Mouse (Mus musculus) hindbrain, embryonic 12.5 days (tissue): ENCODE data around the gene Ssbp3. TPM values are rescaled to one million over a fixed set of nuclear protein-coding genes. Genes with fewer than 3 reads are reported as not detected.

Experiments used
- ATAC-seq: fragments of 200-750 bp; cut with Nextera tagmentation; 2 replicates; pipeline ENCODE4 v1.8.0; 2017; ENCODE audit warnings: moderate TSS enrichment; ENCODE audit not compliant: low FRiP score
- H3K27ac ChIP-seq: fragments of 300-500 bp; sonication (generic); 2 replicates; pipeline ENCODE4 v1.5.1; 2016; ENCODE audit warnings: mild to moderate bottlenecking
- H3K27me3 ChIP-seq: fragments of 300-500 bp; sonication (generic); 2 replicates; pipeline ENCODE4 v1.6.1; 2016; ENCODE audit warnings: mild to moderate bottlenecking
- H3K36me3 ChIP-seq: fragments of 300-500 bp; sonication (generic); 2 replicates; pipeline ENCODE4 v1.6.1; 2016; ENCODE audit warnings: mild to moderate bottlenecking
- H3K4me1 ChIP-seq: fragments of 300-500 bp; sonication (generic); 2 replicates; pipeline ENCODE4 v1.6.1; 2016
- H3K4me2 ChIP-seq: fragments of 300-500 bp; sonication (generic); replicated peaks from 2 replicates; pipeline ENCODE4 v1.6.1; 2016; ENCODE audit warnings: mild to moderate bottlenecking
- H3K4me3 ChIP-seq: fragments of 300-500 bp; sonication (generic); 2 replicates; pipeline ENCODE4 v1.5.1; 2016; ENCODE audit warnings: mild to moderate bottlenecking
- H3K9ac ChIP-seq: fragments of 300-500 bp; sonication (generic); 2 replicates; pipeline ENCODE4 v1.6.1; 2016; ENCODE audit warnings: mild to moderate bottlenecking, moderate library complexity
- H3K9me3 ChIP-seq: fragments of 300-500 bp; sonication (generic); replicated peaks from 2 replicates; pipeline ENCODE4 v1.6.1; 2016; ENCODE audit warnings: mild to moderate bottlenecking
- WGBS: fragments of 180-500 bp; shearing (Covaris S2); methylation state at CpG from one replicate; pipeline ENCODE4 v1.1.7; 2016; 5-methylcytosine and 5-hydroxymethylcytosine counted together
- polyA plus RNA-seq: library from polyadenylated mRNA; unstranded; fragments of >200 nt; fragmentation: Nextera tagmentation; extraction: Ambion mirVana; gene quantifications from 2 replicates; pipeline ENCODE4 v1.2.1, GENCODE M21; 2016

The Ssbp3 gene
- polyA plus RNA-seq, 1 experiment from 2014 or later = 285 TPM

GRCm38 (mm10) chr4:106939223-106939918 is 28.9 kb downstream of the Ssbp3 start:
- 8% methylated on average over 6 of the region's 6 CpGs for WGBS
- no peaks in the 10 kb centered on the region for H3K27me3 ChIP-seq
- H3K9me3 ChIP-seq = no peaks in the 10 kb centered on the region
- no peak overlapping the region for H3K4me3 ChIP-seq
- peak overlapping the region; percentile 44 for H3K9ac ChIP-seq
- peak; percentile 84 for ATAC-seq
- peak overlapping the region; percentile 87 for H3K27ac ChIP-seq
- peak overlapping the region; percentile 33 for H3K4me2 ChIP-seq
- H3K4me1 ChIP-seq = peaks cover 98% of the 10 kb centered on the region
- H3K36me3 ChIP-seq = peaks cover 8% of the 10 kb centered on the region; the same call in 1 of the 2 replicates

- 0 out of 2 replicates have a peak, but pooled peaks cover 4% of the 10 kb centered on the region for H3K36me3 ChIP-seq
- no peak for ATAC-seq
- H3K9me3 ChIP-seq = no peaks in the 10 kb centered on the region
- peak overlapping the region; percentile 87 for H3K27ac ChIP-seq
- peak overlapping the region; percentile 33 for H3K4me2 ChIP-seq
- WGBS = 45% methylated on average over 4 of the region's 4 CpGs
- peaks cover 98% of the 10 kb centered on the region for H3K4me1 ChIP-seq
- H3K27me3 ChIP-seq = no peaks in the 10 kb centered on the region
- H3K4me3 ChIP-seq = no peak overlapping the region
- H3K9ac ChIP-seq = peak overlapping the region; percentile 44
Observed at GRCm38 (mm10) chr4:106939919-106940227, 29.4 kb downstream of the Ssbp3 start.

- H3K4me3 ChIP-seq = no peak overlapping the region
- peak overlapping the region; percentile 9; the same call in 1 of the 2 replicates for H3K9ac ChIP-seq
- H3K27ac ChIP-seq = peak overlapping the region; percentile 3; the same call in 1 of the 2 replicates
- 58% methylated on average over 6 of the region's 6 CpGs for WGBS
- no peaks in the 10 kb centered on the region for H3K9me3 ChIP-seq
- ATAC-seq = no peak
- H3K4me1 ChIP-seq = peaks cover 92% of the 10 kb centered on the region
- no peaks in the 10 kb centered on the region for H3K27me3 ChIP-seq
- H3K4me2 ChIP-seq = peak overlapping the region; percentile 15; the same call in 1 of the 2 replicates
- 0 out of 2 replicates have a peak, but pooled peaks cover 4% of the 10 kb centered on the region for H3K36me3 ChIP-seq
Observed at GRCm38 (mm10) chr4:106940945-106941344, 30.4 kb downstream of the Ssbp3 start.

GRCm38 (mm10) chr4:106941475-106941874 is 31.0 kb downstream of the Ssbp3 start:
- Histone ChIP-seq H3K4me1 (peaks cover 90% of the 10 kb centered on the region), H3K4me3 (no peak overlapping the region), H3K4me2 (no peak overlapping the region), H3K9me3 (no peaks in the 10 kb centered on the region), H3K36me3 (0 out of 2 replicates have a peak, but pooled peaks cover 4% of the 10 kb centered on the region), H3K27ac (no peak overlapping the region), H3K9ac (peak overlapping the region; percentile 9; the same call in 1 of the 2 replicates), H3K27me3 (no peaks in the 10 kb centered on the region)
- no peak for ATAC-seq

GRCm38 (mm10) chr4:106942491-106942890 is 32.0 kb downstream of the Ssbp3 start:
- H3K27ac ChIP-seq = no peak overlapping the region
- H3K9me3 ChIP-seq = no peaks in the 10 kb centered on the region
- ATAC-seq = no peak
- no peak overlapping the region for H3K4me3 ChIP-seq
- H3K36me3 ChIP-seq = 0 out of 2 replicates have a peak, but pooled peaks cover 4% of the 10 kb centered on the region
- no peaks in the 10 kb centered on the region for H3K27me3 ChIP-seq
- H3K9ac ChIP-seq = no peak overlapping the region
- H3K4me1 ChIP-seq = peaks cover 89% of the 10 kb centered on the region
- H3K4me2 ChIP-seq = no peak overlapping the region
- WGBS = 96% methylated on average over 4 of the region's 4 CpGs

- H3K36me3 ChIP-seq = 0 out of 2 replicates have a peak, but pooled peaks cover 4% of the 10 kb centered on the region
- H3K27me3 ChIP-seq = no peaks in the 10 kb centered on the region
- H3K4me3 ChIP-seq = no peak overlapping the region
- no peaks in the 10 kb centered on the region for H3K9me3 ChIP-seq
- WGBS = 79% methylated on average over 2 of the region's 2 CpGs
- H3K4me1 ChIP-seq = peaks cover 87% of the 10 kb centered on the region
- no peak overlapping the region for H3K4me2 ChIP-seq
- H3K9ac ChIP-seq = no peak overlapping the region
- H3K27ac ChIP-seq = no peak overlapping the region
- ATAC-seq = no peak
Observed at GRCm38 (mm10) chr4:106943627-106944026, 33.1 kb downstream of the Ssbp3 start.

- Histone ChIP-seq H3K9me3 (no peaks in the 10 kb centered on the region), H3K4me3 (no peak overlapping the region), H3K9ac (no peak overlapping the region), H3K4me1 (peaks cover 87% of the 10 kb centered on the region), H3K4me2 (no peak overlapping the region), H3K27me3 (no peaks in the 10 kb centered on the region), H3K27ac (no peak overlapping the region), H3K36me3 (0 out of 2 replicates have a peak, but pooled peaks cover 4% of the 10 kb centered on the region)
- ATAC-seq = no peak
- 83% methylated on average over 3 of the region's 3 CpGs for WGBS
Observed at GRCm38 (mm10) chr4:106944898-106945297, 34.4 kb downstream of the Ssbp3 start.

- no peak overlapping the region for H3K27ac ChIP-seq
- no peak overlapping the region for H3K4me3 ChIP-seq
- 79% methylated on average over 3 of the region's 3 CpGs for WGBS
- H3K9me3 ChIP-seq = no peaks in the 10 kb centered on the region
- H3K4me1 ChIP-seq = peaks cover 83% of the 10 kb centered on the region
- 0 out of 2 replicates have a peak, but pooled peaks cover under 1% of the 10 kb centered on the region for H3K36me3 ChIP-seq
- no peak for ATAC-seq
- H3K27me3 ChIP-seq = no peaks in the 10 kb centered on the region
- no peak overlapping the region for H3K9ac ChIP-seq
- no peak overlapping the region for H3K4me2 ChIP-seq
Observed at GRCm38 (mm10) chr4:106947741-106948140, 37.2 kb downstream of the Ssbp3 start.

- no peak for ATAC-seq
- Histone ChIP-seq H3K9me3 (no peaks in the 10 kb centered on the region), H3K9ac (no peak overlapping the region), H3K4me2 (no peak overlapping the region), H3K27me3 (no peaks in the 10 kb centered on the region), H3K4me1 (peaks cover 82% of the 10 kb centered on the region), H3K27ac (no peak overlapping the region), H3K4me3 (no peak overlapping the region), H3K36me3 (0 out of 2 replicates have a peak, but pooled peaks cover 4% of the 10 kb centered on the region)
- WGBS = 72% methylated on average over 7 of the region's 7 CpGs
Observed at GRCm38 (mm10) chr4:106948546-106948945, 38.0 kb downstream of the Ssbp3 start.

GRCm38 (mm10) chr4:106949200-106949599 is 38.7 kb downstream of the Ssbp3 start:
- Histone ChIP-seq H3K4me2 (no peak overlapping the region), H3K4me1 (peaks cover 82% of the 10 kb centered on the region), H3K9me3 (no peaks in the 10 kb centered on the region), H3K27me3 (no peaks in the 10 kb centered on the region), H3K36me3 (0 out of 2 replicates have a peak, but pooled peaks cover 4% of the 10 kb centered on the region), H3K9ac (no peak overlapping the region), H3K4me3 (no peak overlapping the region), H3K27ac (no peak overlapping the region)
- no peak for ATAC-seq
- WGBS = 53% methylated on average over 6 of the region's 6 CpGs

GRCm38 (mm10) chr4:106950801-106951200 is 40.3 kb downstream of the Ssbp3 start:
- Histone ChIP-seq H3K4me3 (no peak overlapping the region), H3K4me2 (no peak overlapping the region), H3K27me3 (no peaks in the 10 kb centered on the region), H3K36me3 (0 out of 2 replicates have a peak, but pooled peaks cover 4% of the 10 kb centered on the region), H3K9me3 (no peaks in the 10 kb centered on the region), H3K9ac (no peak overlapping the region), H3K27ac (peak overlapping the region; percentile 55), H3K4me1 (peaks cover 88% of the 10 kb centered on the region)
- 67% methylated on average over 4 of the region's 4 CpGs for WGBS
- no peak for ATAC-seq

GRCm38 (mm10) chr4:106951455-106951854 is 41.0 kb downstream of the Ssbp3 start:
- WGBS = 64% methylated on average over 4 of the region's 4 CpGs
- no peaks in the 10 kb centered on the region for H3K9me3 ChIP-seq
- ATAC-seq = no peak
- H3K27me3 ChIP-seq = no peaks in the 10 kb centered on the region
- peak overlapping the region; percentile 23; the same call in 1 of the 2 replicates for H3K27ac ChIP-seq
- H3K4me3 ChIP-seq = no peak overlapping the region
- peaks cover 91% of the 10 kb centered on the region for H3K4me1 ChIP-seq
- 0 out of 2 replicates have a peak, but pooled peaks cover 4% of the 10 kb centered on the region for H3K36me3 ChIP-seq
- no peak overlapping the region for H3K9ac ChIP-seq
- no peak overlapping the region for H3K4me2 ChIP-seq

GRCm38 (mm10) chr4:106953221-106953620 is 42.7 kb downstream of the Ssbp3 start:
- Histone ChIP-seq H3K27ac (no peak overlapping the region; the same call in 1 of the 2 replicates), H3K9ac (no peak overlapping the region), H3K4me1 (peaks cover 91% of the 10 kb centered on the region), H3K36me3 (0 out of 2 replicates have a peak, but pooled peaks cover 4% of the 10 kb centered on the region), H3K4me2 (no peak overlapping the region), H3K4me3 (no peak overlapping the region), H3K9me3 (no peaks in the 10 kb centered on the region), H3K27me3 (no peaks in the 10 kb centered on the region)
- ATAC-seq = no peak
